Mouse (Mus musculus) ovary, adult 18-20 months (tissue): Measurements from ENCODE around the gene Paqr9.
"Not testable (repeated sequence)": the region's sequence is repeated elsewhere in the genome, so short reads cannot be mapped to it uniquely, and the experiment has no call there.

ENCODE experiments used
- DNase-seq: peaks from one replicate; pipeline ENCODE4 v3.0.0; 2022; ENCODE audit warnings: low spot score, mixed read lengths

Paqr9 gene

GRCm38 (mm10) chr9:95559059-95559935 is at the start of gene Paqr9:
Paqr9 (plus strand) TSS chr9:95559657.
- DNase-seq = no peak

GRCm38 (mm10) chr9:95510693-95511404 is 48.6 kb upstream of the Paqr9 start:
- DNase-seq = no peak

GRCm38 (mm10) chr9:95511472-95512330 is 47.8 kb upstream of the Paqr9 start, which contains the start of gene U2surp:
U2surp (minus strand) TSS chr9:95511996.
- DNase-seq = peak; percentile 93

GRCm38 (mm10) chr9:95512331-95513030 is 47.0 kb upstream of the Paqr9 start:
- DNase-seq = no peak

GRCm38 (mm10) chr9:95513776-95514175 is 45.7 kb upstream of the Paqr9 start:
- no peak for DNase-seq

- DNase-seq = not testable (repeated sequence)
Observed at GRCm38 (mm10) chr9:95514361-95514760, 45.1 kb upstream of the Paqr9 start.

- no peak for DNase-seq
Observed at GRCm38 (mm10) chr9:95520563-95520962, 38.9 kb upstream of the Paqr9 start.

- DNase-seq = no peak
Observed at GRCm38 (mm10) chr9:95521031-95521430, 38.4 kb upstream of the Paqr9 start.

GRCm38 (mm10) chr9:95521566-95521965 is 37.9 kb upstream of the Paqr9 start:
- no peak for DNase-seq

GRCm38 (mm10) chr9:95522561-95522960 is 36.9 kb upstream of the Paqr9 start:
- no peak for DNase-seq

- no peak for DNase-seq
Observed at GRCm38 (mm10) chr9:95525376-95525775, 34.1 kb upstream of the Paqr9 start.

GRCm38 (mm10) chr9:95525961-95526360 is 33.5 kb upstream of the Paqr9 start:
- peak; percentile 34 for DNase-seq

GRCm38 (mm10) chr9:95527676-95528075 is 31.8 kb upstream of the Paqr9 start:
- no peak for DNase-seq

GRCm38 (mm10) chr9:95531144-95531543 is 28.3 kb upstream of the Paqr9 start:
- no peak for DNase-seq

GRCm38 (mm10) chr9:95533817-95534216 is 25.6 kb upstream of the Paqr9 start:
- DNase-seq = no peak

- DNase-seq = no peak
Observed at GRCm38 (mm10) chr9:95539176-95539800, 20.2 kb upstream of the Paqr9 start.

GRCm38 (mm10) chr9:95540487-95540886 is 19.0 kb upstream of the Paqr9 start:
- DNase-seq = no peak

GRCm38 (mm10) chr9:95541208-95541607 is 18.2 kb upstream of the Paqr9 start:
- no peak for DNase-seq

GRCm38 (mm10) chr9:95541650-95542432 is 17.6 kb upstream of the Paqr9 start:
- no peak for DNase-seq

GRCm38 (mm10) chr9:95542475-95542874 is 17.0 kb upstream of the Paqr9 start:
- DNase-seq = no peak
